Mouse (Mus musculus): ENCODE measurements at regions not wholly inside any gene's neighbourhood (a gene's known extent, or its start where the extent isn't known, plus 50 kb on each side); places are given as distances from the start of the nearest gene placed in this dataset.
A peak's percentile ranks its signal among the peaks of the same experiment; 100 is the strongest.

GRCm38 (mm10) chr13:90739797-90740196, 165.4 kb downstream of the Atp6ap1l start:
- no peak for DNase-seq (ENCODE audit: low read depth, low spot score)

DNA sequence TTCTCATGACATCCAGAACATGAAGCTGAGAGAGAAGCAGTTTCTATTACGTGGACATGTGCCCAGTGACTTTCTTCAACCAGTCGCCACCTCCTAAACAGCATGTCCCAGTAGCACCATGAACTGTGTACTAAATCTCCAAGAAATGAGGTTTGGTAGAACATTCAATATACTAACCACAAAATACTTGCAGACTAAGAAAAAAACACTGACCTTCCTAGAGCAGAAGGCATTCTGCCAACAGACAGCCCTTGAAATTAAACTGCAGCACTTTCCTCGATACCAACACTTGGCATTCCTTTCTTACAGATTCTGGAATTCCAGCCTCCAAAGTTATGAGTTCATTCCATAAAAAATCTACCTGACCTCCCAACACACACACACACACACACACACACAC, 166.6 kb downstream of the Atp6ap1l start:
- no peak for DNase-seq (ENCODE audit: low read depth, low spot score)

- no peak for DNase-seq (ENCODE audit: low read depth, low spot score)
Observed at GRCm38 (mm10) chr13:90733265-90733664, 171.9 kb downstream of the Atp6ap1l start.

GRCm38 (mm10) chr13:90729078-90729477, 176.1 kb downstream of the Atp6ap1l start:
- no peak for DNase-seq (ENCODE audit: low read depth, low spot score)

DNA sequence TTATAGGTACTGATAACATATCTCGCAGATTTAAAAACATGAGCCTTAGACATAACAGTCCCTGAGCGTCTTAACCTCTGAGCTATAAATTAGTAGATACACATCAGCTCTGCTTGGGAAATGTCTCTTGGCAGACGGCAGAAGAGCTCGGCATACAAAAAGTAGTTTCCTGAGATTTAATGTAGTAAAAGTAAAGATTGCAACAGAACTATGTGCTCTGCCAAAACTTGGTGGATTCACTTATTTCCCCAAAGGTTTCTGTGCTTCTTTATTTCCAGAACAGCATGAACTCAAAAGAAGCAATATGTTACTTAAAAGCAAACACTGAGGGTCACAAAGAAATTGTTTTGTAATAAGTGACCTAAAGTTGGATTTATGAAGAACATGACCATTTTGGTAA, 177.3 kb downstream of the Atp6ap1l start:
- no peak for DNase-seq (ENCODE audit: low read depth, low spot score)

DNA sequence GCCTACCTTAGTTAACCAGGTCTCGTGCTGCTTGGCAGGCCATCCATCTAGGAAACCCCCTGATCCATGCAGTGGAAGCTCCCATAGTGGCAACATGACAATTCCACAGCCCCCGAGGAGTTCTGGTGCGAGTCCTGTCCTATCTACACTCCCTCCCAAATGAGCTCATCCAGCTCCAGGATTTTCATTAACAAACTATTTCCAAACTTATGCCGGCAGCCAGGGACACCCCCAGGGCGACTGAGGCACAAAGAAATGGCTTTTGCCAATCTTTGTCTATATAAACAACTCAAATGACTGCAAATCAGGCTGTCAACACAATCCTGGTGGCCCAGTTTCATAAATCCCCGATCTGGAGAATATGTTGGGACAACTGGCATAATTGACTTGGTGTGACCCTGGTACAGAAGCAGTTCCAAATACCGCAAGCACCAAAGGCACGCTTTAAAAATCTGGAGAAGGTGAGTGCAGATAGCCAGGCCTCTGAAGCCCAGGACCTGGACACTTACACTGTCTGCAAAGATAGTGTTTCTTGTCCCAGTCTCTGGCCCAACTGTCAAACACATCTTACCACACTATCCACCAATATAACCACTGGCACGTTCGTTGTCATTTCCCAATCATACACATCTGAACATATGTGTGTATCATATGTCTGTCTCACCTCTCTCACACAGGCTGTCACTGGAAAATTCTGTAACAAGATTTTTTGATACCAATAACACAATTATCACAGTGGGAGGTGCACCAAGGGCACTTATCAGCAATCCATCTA, 179.9 kb downstream of the Atp6ap1l start:
- no peak for DNase-seq (ENCODE audit: low read depth, low spot score)

- no peak for DNase-seq (ENCODE audit: low read depth, low spot score)
Observed at GRCm38 (mm10) chr13:90724598-90724997, 180.6 kb downstream of the Atp6ap1l start.

GRCm38 (mm10) chr13:90723533-90723898, 181.6 kb downstream of the Atp6ap1l start:
- no peak for DNase-seq (ENCODE audit: low read depth, low spot score)

- DNase-seq (ENCODE audit: low read depth, low spot score): no peak
Observed at GRCm38 (mm10) chr13:90722599-90723532, 182.3 kb downstream of the Atp6ap1l start.

DNA sequence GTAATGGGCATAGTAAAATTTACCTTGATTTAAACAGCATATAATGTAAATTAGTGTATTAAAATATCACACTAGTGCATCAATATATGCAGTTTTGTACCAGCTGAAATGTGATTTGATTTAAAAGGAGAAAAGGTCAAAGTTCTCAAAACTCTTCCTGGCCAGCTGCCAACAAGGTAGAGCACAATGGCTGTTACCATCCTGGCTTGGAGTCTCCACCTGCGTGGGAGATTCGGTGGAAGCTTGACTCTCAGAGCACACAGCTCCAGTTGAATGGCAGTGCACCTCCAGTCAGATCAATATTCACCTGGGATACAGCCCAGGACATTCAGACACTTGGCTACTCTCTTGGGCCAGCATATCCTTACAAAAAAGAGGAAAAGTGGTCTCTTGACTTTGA, 220.8 kb downstream of the Atp6ap1l start:
- no peak for DNase-seq (ENCODE audit: low read depth, low spot score)

- DNase-seq (ENCODE audit: low read depth, low spot score): no peak
Observed at GRCm38 (mm10) chr13:90679162-90680010, 225.8 kb downstream of the Atp6ap1l start.

- no peak for DNase-seq (ENCODE audit: low read depth, low spot score)
Observed at GRCm38 (mm10) chr13:90673823-90674222, 231.3 kb downstream of the Atp6ap1l start.

DNA sequence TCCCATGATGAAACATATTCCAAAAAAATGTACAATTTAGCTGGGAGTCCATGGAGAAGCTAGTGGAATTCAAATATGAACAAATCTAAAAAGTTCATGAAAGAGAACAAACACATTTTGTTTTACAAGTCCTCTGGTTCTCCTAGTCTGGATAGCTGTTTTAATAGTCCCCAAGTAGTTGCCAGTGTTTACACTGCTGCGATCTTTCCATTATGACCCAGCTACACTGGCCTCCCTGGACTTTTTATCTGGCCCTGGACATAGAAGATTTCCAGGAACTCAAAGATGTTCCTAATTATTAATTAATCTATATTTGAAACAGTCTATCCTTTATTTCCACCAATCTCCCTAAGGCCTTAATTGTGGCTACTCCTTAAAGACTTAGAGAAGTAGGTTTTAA, 232.1 kb downstream of the Atp6ap1l start:
- DNase-seq (ENCODE audit: low read depth, low spot score): no peak

GRCm38 (mm10) chr13:90661567-90662141, 243.5 kb downstream of the Atp6ap1l start:
- DNase-seq (ENCODE audit: low read depth, low spot score): no peak

DNA sequence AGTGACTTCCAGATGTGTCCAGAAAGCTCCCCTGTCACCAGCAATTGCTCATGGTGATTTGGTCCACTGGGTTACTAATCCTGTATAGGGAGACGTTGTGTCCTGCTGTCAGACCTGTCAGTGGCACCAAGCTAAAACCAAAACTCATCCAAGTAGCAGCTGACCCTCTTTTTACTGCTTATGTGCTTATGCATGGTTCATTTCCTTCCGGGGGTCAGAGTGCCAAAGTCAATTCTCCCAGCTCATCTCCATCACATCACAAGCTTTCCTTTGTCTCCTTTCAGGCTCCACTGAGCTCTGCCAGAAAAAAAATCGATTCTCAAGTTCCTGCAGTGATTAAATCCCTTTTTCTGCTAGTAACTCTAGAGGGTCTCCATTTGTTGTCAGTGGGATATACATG, 244.2 kb downstream of the Atp6ap1l start:
- peak; percentile 79 for DNase-seq (ENCODE audit: low read depth, low spot score)

DNA sequence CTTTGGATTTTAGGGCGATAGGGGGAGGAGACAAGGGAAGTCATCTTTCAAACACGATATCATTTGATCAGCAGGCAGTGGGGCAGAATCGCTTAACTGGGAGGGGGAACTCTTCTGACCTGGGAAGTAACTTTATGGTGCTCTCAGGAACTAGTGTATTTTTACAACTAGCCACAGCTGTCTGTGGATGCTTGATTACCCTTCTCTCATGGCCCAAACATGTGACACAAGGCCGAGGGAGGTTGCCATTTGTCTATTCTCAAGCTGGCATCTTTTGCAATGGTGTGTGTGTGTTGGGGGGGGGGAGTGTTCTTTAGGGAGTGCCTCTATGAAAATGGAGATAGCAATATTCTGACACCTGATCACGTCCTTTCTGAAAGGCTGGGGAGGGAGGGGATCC, 246.1 kb downstream of the Atp6ap1l start:
- no peak for DNase-seq (ENCODE audit: low read depth, low spot score)

DNA sequence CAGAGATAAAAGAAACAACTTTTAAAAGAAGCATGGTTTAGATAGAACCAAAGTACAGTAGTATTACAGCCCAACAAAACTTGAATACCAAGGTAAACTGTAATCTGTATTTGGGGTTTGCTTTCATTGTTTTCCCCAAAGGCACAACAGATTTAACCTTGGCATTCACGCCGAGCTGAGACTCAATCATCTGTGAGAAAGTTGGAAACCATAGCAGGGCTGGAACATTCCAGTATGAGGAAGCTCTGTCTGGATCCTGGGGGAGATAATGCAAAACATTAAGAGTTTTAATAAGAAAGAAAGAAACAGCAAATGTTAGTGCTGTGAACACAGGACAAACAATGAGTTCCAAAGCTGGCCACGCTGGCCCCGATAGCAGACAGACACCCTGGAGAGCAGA, 258.8 kb downstream of the Atp6ap1l start:
- DNase-seq (ENCODE audit: low read depth, low spot score): no peak

DNA sequence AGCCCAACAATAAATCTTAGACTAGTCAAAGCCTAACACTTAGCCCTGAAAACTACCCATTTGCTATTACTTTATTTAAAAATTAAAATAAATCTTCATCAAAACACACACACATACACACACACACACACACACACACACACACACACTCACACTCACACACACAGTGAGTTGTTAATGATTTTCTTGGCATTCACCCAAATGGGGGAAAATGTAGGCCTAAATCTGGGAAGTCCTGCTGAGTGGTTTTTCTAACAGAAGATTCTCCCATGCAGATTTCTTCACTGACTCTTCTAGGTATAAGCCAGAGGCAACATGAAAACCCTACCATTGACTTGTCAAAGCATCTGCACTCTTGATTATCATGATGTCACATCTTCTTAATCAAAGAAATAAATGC, 260.9 kb downstream of the Atp6ap1l start:
- no peak for DNase-seq (ENCODE audit: low read depth, low spot score)

- no peak for DNase-seq (ENCODE audit: low read depth, low spot score)
Observed at GRCm38 (mm10) chr13:90643575-90644215, 261.5 kb downstream of the Atp6ap1l start.

- DNase-seq (ENCODE audit: low read depth, low spot score): peak; percentile 61
Observed at GRCm38 (mm10) chr13:90643109-90643508, 262.0 kb downstream of the Atp6ap1l start.

All from mesoderm, embryonic 11.5 days (tissue).